Mouse (Mus musculus): ENCODE results near the gene Fnbp1l. TPM values are rescaled to one million over a fixed set of nuclear protein-coding genes. Genes with fewer than 3 reads are reported as not detected.

Gene Fnbp1l
- total RNA-seq, 2 experiments from 2014 or later, result 17.2 to 23.0 TPM

GRCm38 (mm10) chr3:122539961-122540690 is 79.4 kb downstream of the Fnbp1l start:
- DNase-seq, result no peak

DNA sequence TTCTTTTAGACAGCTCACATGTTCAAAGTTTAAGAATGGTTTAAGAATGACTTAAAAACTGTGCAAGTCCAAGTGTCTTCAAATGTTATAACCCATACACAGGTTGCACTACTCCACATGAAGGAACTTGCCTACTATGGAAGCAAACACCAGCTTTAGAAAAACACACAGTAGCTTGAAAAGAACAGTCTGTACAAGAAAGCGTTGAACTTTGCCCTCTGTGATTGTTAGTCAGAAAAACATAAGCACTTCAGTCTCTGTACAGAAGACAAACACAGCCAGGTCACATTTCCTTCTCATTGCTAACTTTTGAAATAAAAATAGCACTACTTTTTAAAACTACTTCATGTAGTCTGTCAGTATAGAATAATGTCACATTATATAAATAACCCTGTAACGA is 80.7 kb downstream of the Fnbp1l start:
- no peak for DNase-seq
- intact Hi-C loops (cut with DNase I), result no loop called here

More at GRCm38 (mm10) chr3:122539961-122540690, 79.4 kb downstream of the Fnbp1l start:
- intact Hi-C loops (cut with DNase I), result no loop called here

- intact Hi-C loops (cut with DNase I), result no loop called here
- DNase-seq, result no peak
Observed at GRCm38 (mm10) chr3:122535938-122536703, 83.4 kb downstream of the Fnbp1l start.

DNA sequence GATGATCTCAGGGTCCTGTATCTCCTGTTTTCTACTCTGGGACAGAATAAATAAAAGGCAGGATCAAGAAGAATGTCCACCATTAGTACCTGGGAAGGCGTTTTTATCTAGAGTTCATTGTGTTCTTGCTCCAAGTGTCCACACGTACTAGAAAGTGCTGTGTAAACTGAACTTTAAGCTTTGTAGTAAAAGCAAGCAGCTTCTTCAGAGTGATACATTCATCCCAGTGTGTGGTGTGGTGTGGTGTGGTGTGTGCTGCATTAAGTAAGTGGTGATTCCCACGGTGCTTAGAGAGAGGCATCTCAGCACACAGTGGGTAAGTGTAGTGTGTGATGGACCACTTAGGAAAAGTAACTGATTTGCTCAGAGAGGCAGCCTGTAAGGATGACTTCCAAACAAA is 91.0 kb downstream of the Fnbp1l start:
- no peak for DNase-seq

GRCm38 (mm10) chr3:122521294-122521693 is 98.2 kb downstream of the Fnbp1l start:
- intact Hi-C loops (cut with DNase I), result no loop called here

More for the DNA sequence above, 91.0 kb downstream of the Fnbp1l start:
- intact Hi-C loops (cut with DNase I), result no loop called here

DNA sequence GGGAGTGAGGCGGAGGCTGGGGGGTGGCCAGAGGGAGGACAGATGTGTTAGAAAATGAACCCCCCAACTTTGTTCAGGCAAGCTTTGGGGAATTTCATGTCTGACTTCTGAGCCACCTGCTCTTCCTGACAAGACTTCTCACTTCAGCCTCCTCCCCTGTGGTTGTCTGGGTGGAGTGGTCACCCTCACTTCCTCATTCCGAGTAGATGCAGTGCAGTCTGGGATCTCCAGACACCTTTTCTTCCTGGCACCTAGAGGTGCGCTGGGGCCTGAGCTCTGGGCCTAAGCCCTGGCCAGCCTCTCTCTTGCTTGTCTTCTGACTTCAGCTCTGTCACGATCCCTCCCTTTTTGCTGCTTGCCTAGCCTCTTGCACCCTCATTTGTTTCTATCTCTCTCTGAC is 98.6 kb downstream of the Fnbp1l start:
- DNase-seq, result no peak
- intact Hi-C loops (cut with DNase I), result no loop called here

More at GRCm38 (mm10) chr3:122521294-122521693, 98.2 kb downstream of the Fnbp1l start:
- DNase-seq, result no peak

DNA sequence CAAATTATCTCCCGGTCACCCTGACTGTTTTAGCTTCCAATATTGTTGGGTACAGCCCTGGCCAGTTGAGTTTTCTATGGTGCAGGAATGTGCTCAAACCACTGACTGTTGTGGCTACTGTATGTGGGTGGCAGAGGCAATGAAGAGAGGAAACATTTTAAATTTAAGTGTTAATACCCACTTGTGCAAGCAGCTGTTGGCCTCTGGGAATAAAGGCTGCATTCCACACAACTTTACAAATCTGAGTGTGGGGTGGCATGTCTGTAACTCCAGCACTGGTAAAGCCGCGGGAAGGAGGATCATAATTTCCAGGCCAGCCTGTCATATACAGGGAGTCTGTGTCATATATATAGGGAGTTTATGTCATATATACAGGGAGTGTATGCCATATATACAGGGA is 99.2 kb downstream of the Fnbp1l start:
- no peak for DNase-seq
- intact Hi-C loops (cut with DNase I), result no loop called here

DNA sequence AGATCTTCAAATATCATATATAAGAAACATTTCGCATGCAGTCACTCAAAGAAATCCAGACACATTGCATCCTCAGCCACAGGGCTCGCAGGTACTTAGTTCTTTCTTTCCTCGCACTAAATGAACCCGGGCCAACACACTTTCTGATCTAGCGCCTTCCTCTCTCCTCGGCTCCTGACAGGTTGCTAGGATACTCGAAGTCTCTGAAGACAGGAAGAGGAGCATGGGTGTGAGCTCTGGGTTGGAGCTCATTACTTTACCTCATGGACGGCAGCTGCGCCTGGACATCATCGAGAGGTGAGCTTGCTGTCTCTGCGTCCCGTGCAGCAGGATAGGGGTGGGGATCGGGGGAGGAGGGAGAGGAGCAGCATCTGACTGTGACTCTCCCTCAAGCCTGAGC is 100.4 kb downstream of the Fnbp1l start:
- no peak for DNase-seq
- intact Hi-C loops (cut with DNase I), result no loop called here

GRCm38 (mm10) chr3:122518231-122518736 is 101.2 kb downstream of the Fnbp1l start:
- intact Hi-C loops (cut with DNase I), result no loop called here
- no peak for DNase-seq

DNA sequence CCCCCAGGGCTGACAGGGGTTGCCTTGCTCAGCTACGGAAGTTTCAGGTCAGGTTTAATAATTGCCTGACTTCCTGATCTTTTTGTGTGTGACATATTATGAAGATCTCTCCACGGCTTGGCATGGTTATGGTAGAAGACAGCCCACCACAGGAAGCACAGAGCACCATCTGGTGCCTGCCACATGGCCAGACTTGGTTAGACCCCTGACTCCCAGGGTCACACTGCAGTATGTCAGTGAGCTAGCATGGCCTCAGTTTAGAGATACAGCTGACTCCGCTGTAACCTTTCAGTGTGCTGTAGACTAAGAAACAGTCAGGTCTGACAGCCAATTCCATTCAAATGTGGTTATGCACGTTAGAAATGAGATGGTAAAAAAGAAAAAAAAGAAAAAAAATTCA is 101.8 kb downstream of the Fnbp1l start:
- no peak for DNase-seq
- intact Hi-C loops (cut with DNase I), result no loop called here

GRCm38 (mm10) chr3:122516327-122516695 is 103.2 kb downstream of the Fnbp1l start:
- intact Hi-C loops (cut with DNase I), result no loop called here
- no peak for DNase-seq

DNA sequence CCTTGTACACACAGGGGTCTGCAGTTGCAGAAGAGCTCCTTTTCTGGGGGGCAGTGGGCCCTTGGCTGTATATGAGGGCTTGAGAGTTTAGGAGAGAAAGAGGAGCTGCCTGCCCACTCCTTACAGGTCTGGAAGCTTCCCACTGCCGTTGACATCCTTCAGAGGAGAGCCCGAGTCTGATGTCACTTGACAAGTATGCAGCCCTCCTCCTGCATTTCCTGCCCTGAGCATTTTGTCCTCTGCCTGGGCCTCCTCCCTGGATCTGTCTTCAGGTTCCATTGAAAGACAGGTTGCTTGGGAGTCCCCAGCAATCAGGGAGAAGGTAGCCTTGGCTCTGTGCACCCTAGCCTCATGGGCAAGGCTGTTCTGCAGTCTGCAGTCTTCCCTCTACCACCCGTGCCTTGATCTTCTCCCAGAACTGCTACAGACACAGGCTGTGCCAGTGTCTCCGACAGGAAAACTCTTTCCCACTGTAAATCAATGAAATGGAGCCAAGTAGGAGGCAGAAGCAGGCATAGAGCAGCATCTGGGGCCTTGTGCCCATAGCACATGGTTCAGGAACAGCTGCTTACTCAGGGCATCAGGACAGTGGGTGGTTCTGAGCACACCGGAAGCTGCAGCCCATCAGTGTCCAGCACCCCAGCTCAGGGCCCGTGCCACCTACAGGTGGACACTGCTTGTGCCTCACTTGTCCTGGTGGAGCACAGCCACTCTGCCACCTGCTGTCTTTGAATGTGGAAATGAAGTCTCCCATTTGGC is 103.8 kb downstream of the Fnbp1l start:
- no peak for DNase-seq
- intact Hi-C loops (cut with DNase I), result no loop called here

DNA sequence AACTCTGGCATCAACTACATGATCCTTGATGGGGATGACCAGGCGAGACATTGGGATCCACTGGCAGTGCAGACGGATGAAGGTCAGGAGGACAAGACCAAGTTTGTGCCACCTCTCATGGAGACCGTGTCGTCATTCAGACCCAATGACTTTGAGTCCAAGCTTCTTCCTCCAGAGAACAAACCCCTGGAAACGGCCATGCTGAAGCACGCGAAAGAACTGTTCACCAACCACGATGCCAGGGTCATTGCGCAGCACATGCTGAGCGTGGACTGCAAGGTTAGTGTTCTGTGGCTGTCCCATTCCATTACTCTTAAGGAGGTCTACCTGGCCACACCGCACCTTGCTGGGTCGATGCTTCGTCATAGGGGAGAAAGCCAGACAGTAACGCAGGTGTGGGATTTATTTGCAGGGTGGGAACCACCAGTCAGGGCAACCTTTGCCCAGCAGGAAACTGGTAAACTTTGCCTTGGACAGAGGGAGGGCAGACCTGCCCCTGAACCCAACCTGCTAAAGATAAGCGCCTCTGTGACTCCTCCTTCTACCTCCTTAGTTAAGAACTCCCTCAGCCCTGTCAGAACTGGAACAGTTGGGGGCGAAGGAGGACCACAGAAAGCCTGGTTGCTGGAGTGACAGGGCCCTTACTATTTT is 106.7 kb downstream of the Fnbp1l start:
- intact Hi-C loops (cut with DNase I), result no loop called here
- DNase-seq, result no peak

DNA sequence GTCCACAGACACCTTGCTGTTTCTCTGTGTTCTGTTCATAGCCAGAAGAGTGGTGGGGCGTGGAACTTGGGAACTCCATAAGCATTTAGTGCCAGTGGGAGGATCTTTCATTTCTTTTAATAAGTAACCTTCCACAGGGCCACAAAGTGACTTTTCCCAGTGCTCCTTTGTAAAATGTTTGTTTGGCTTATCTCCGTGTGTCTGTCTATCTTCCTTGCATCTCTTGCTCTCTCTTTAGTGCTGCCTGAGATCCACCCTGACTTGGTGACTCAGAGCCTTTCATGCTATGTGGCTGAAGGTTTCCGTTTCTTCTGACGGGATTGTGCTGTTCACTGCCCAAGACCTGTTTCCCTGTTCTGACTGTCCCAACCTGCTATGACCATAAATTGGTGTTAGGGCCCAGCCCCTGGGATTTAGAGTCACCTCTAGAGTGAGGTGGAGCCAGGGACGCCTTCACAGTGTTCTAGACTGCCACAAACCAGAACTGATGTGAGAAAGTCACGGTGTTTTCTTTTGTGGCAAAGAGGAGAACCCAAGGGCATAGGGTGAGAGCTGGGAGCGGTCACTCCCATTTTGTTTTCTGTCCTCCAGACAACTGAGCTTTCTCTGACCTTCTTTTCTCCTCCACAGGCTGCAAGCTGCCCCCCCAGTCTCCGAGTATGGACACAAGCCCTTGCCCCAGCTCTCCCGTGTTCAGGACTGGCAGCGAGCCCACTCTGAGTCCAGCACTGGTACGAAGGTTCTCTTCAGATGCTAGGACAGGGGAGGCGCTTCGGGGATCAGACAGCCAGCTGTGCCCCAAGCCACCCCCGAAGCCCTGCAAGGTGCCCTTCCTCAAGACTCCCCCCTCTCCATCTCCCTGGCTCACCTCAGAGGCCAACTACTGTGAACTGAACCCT is 107.5 kb downstream of the Fnbp1l start:
- DNase-seq, result no peak
- intact Hi-C loops (cut with DNase I), result no loop called here

- intact Hi-C loops (cut with DNase I), result no loop called here
Observed at GRCm38 (mm10) chr3:122510932-122511331, 108.6 kb downstream of the Fnbp1l start.

GRCm38 (mm10) chr3:122510240-122510750 is 109.2 kb downstream of the Fnbp1l start:
- intact Hi-C loops (cut with DNase I), result no loop called here
- DNase-seq, result peak in 1 of 2 experiments; percentile 29

More at GRCm38 (mm10) chr3:122510932-122511331, 108.6 kb downstream of the Fnbp1l start:
- no peak for DNase-seq

- DNase-seq, result peak; percentile 40 to 46
- intact Hi-C loops (cut with DNase I), result loop anchor here (1.0 to 10.0 kb wide), 3 partner anchors 129 to 275 kb away; partner anchors contain the start of gene Pde5a
Observed at GRCm38 (mm10) chr3:122509534-122510239, 109.8 kb downstream of the Fnbp1l start.

GRCm38 (mm10) chr3:122509084-122509483 is 110.4 kb downstream of the Fnbp1l start:
- DNase-seq, result peak; percentile 64 to 79
- intact Hi-C loops (cut with DNase I), result loop anchor here (1.0 to 10.0 kb wide), 3 partner anchors 129 to 276 kb away; partner anchors contain the start of gene Pde5a

Data from heart, postnatal 36 days (tissue).